In the genomic region with DNA sequence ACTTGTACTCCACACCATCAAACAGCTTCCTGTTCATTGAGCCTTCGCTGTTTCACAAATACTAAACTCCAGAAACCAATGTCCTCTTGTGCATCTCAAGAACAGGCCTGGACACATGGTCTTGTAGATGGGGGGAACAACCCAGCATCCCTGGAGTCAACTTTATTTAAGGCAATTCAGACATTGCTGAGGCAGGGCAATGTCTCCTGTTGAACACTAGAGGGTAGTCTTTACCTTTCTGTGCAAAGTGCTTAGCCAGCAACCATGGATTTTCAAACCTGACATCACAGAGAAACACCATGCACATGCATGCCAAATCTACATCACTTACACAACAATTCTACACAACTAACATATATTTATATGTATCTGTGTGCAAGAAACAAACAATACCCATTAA, we compare ENCODE assay signal across 10 mouse cellular contexts.
DNase-seq lines count a peak whose midpoint lies in the region; ATAC-seq and TF ChIP-seq lines count a peak whose summit lies in the region.
"Had no signal": no experiment of that assay in that cellular context is flagged by ENCODE, and none has a peak within 500 bp of the region (broad histone marks: within the 10 kb centered on the region; RNA-seq: fewer than 3 reads in every experiment).

No protein-coding gene starts in this region.

- no peak overlapping the region for H3K4me3 ChIP-seq in MEL (ENCODE audit: control insufficient read depth in 1 of 2, insufficient read depth in 1 of 2, low read depth in 2 of 2, low read length in 2 of 2)
- no peak overlapping the region for H3K4me3 ChIP-seq in hindbrain, embryonic 15.5 days
- no peak overlapping the region for H3K4me3 ChIP-seq in neural tube, embryonic 14.5 days (ENCODE audit: low read depth, low read length)
- H3K4me3 ChIP-seq: embryonic facial prominence, embryonic 12.5 days; liver, embryonic 15.5 days had no signal

- H3K9me3 ChIP-seq in MEL (replicated peaks; ENCODE audit: insufficient read depth, low read length), result no peaks in the 10 kb centered on the region
- H3K9me3 ChIP-seq in hindbrain, embryonic 15.5 days, result no peaks in the 10 kb centered on the region
- no peaks in the 10 kb centered on the region for H3K9me3 ChIP-seq in neural tube, embryonic 14.5 days (ENCODE audit: control insufficient read depth, low read length)
- H3K9me3 ChIP-seq: embryonic facial prominence, embryonic 12.5 days; liver, embryonic 15.5 days had no signal

- no peak for TF ChIP-seq EP300 in MEL (IDR thresholded peaks at IDR 0.05; ENCODE audit: low read depth in 1 of 2, low read length in 2 of 2)

- no peaks in the 10 kb centered on the region for H3K36me3 ChIP-seq in MEL (ENCODE audit: control insufficient read depth in 1 of 2, insufficient read depth in 2 of 2, low read length in 2 of 2)
- H3K36me3 ChIP-seq in hindbrain, embryonic 15.5 days, result no peaks in the 10 kb centered on the region
- H3K36me3 ChIP-seq in neural tube, embryonic 14.5 days (ENCODE audit: control insufficient read depth, insufficient read depth, low read length), result no peaks in the 10 kb centered on the region
- H3K36me3 ChIP-seq: embryonic facial prominence, embryonic 12.5 days; liver, embryonic 15.5 days had no signal

- H3K79me2 ChIP-seq in MEL (ENCODE audit: control insufficient read depth, insufficient read depth, low read length, poor library complexity), result no peaks in the 10 kb centered on the region

- intact Hi-C loops in left cerebral cortex, postnatal 4 days (cut with DNase I), result loop anchor here (5.0 kb wide), 1 partner anchor 239 kb away; no protein-coding TSS in a partner anchor

- peak; percentile 78; the same call in 1 of the 2 replicates for ATAC-seq in hindbrain, embryonic 15.5 days (ENCODE audit: low FRiP score, low read depth)
- ATAC-seq in neural tube, embryonic 14.5 days (ENCODE audit: low read depth), result peak; percentile 88

- DNase-seq in left cerebral cortex, adult 18-20 months (ENCODE audit: low spot score in 2 of 2), result peak; percentile 20 to 24
- no peak for DNase-seq in left cerebral cortex, postnatal 4 days
- DNase-seq in MEL (ENCODE audit: low read depth, low spot score), result peak; percentile 77
- DNase-seq in cerebellum, postnatal 14 days, result peak; percentile 57 to 68
- peak; percentile 24 to 67 for DNase-seq in layer of hippocampus, postnatal 14 days (ENCODE audit: low spot score in 2 of 2)
- DNase-seq in urinary bladder, adult 2 months (ENCODE audit: low spot score), result no peak

- peak; percentile 60 to 98 (median 98) for TF ChIP-seq CTCF in MEL (IDR thresholded peaks at IDR 0.05 in 2 of 3, conservative IDR thresholded peaks at IDR 0.05 in 1 of 3; ENCODE audit: control insufficient read depth in 1 of 3, insufficient read depth in 1 of 3, low read depth in 2 of 3, low read length in 3 of 3, poor library complexity in 1 of 3, severe bottlenecking in 1 of 3)

- TF ChIP-seq POLR2A in MEL (IDR thresholded peaks at IDR 0.05; ENCODE audit: control insufficient read depth in 1 of 2, insufficient read depth in 1 of 2, low read depth in 1 of 2, low read length in 2 of 2, poor library complexity in 1 of 2), result no peak

- H3K4me2 ChIP-seq in hindbrain, embryonic 15.5 days, result no peak overlapping the region
- H3K4me2 ChIP-seq in neural tube, embryonic 14.5 days (ENCODE audit: low read depth, low read length), result no peak overlapping the region
- H3K4me2 ChIP-seq: embryonic facial prominence, embryonic 12.5 days; liver, embryonic 15.5 days had no signal

- no peak overlapping the region for H3K27ac ChIP-seq in MEL (ENCODE audit: control insufficient read depth, low read depth, low read length)
- no peak overlapping the region for H3K27ac ChIP-seq in hindbrain, embryonic 15.5 days (replicated peaks)
- H3K27ac ChIP-seq in neural tube, embryonic 14.5 days (ENCODE audit: low read depth, low read length), result no peak overlapping the region
- H3K27ac ChIP-seq: embryonic facial prominence, embryonic 12.5 days; liver, embryonic 15.5 days had no signal

- no peaks in the 10 kb centered on the region for H3K27me3 ChIP-seq in MEL (ENCODE audit: control insufficient read depth in 1 of 2, insufficient read depth in 2 of 2, low read length in 2 of 2)
- H3K27me3 ChIP-seq in hindbrain, embryonic 15.5 days, result no peaks in the 10 kb centered on the region
- H3K27me3 ChIP-seq in neural tube, embryonic 14.5 days (ENCODE audit: control insufficient read depth, insufficient read depth, low read length), result no peaks in the 10 kb centered on the region
- H3K27me3 ChIP-seq: embryonic facial prominence, embryonic 12.5 days; liver, embryonic 15.5 days had no signal

- 31% methylated on average over 1 of the region's 1 CpGs for WGBS in hindbrain, embryonic 15.5 days
- WGBS in neural tube, embryonic 14.5 days, result 34% methylated on average over 1 of the region's 1 CpGs

- H3K4me1 ChIP-seq in MEL (ENCODE audit: control insufficient read depth in 1 of 2, insufficient read depth in 2 of 2, low read length in 2 of 2), result no peaks in the 10 kb centered on the region
- H3K4me1 ChIP-seq in hindbrain, embryonic 15.5 days (replicated peaks), result no peaks in the 10 kb centered on the region
- H3K4me1 ChIP-seq in neural tube, embryonic 14.5 days (ENCODE audit: control insufficient read depth, insufficient read depth, low read length), result no peaks in the 10 kb centered on the region
- H3K4me1 ChIP-seq: embryonic facial prominence, embryonic 12.5 days; liver, embryonic 15.5 days had no signal

- TF ChIP-seq RAD21 in MEL (IDR thresholded peaks at IDR 0.05; ENCODE audit: low read depth, low read length), result peak; percentile 99

- H3K9ac ChIP-seq in MEL (ENCODE audit: control insufficient read depth, low read depth, low read length, poor library complexity, severe bottlenecking), result no peak overlapping the region
- H3K9ac ChIP-seq in hindbrain, embryonic 15.5 days, result no peak overlapping the region
- H3K9ac ChIP-seq in neural tube, embryonic 14.5 days (replicated peaks; ENCODE audit: low read depth, low read length), result no peak overlapping the region
- H3K9ac ChIP-seq: embryonic facial prominence, embryonic 12.5 days; liver, embryonic 15.5 days had no signal

TF ChIP-seq in MEL, 35 proteins besides CTCF, POLR2A, EP300 and RAD21:
- TF ChIP-seq ELF1 (IDR thresholded peaks at IDR 0.05; ENCODE audit: low read depth, low read length) (0 out of 2 replicates have a peak, but pooled peaks have one; percentile 12), TCF12 (IDR thresholded peaks at IDR 0.05; ENCODE audit: low read depth, low read length) (0 out of 2 replicates have a peak, but pooled peaks have one; percentile 8), SIN3A (IDR thresholded peaks at IDR 0.05; ENCODE audit: low read length) (peak; percentile 70), SMC3 (IDR thresholded peaks at IDR 0.05; ENCODE audit: low read depth, low read length) (peak; percentile 99), ZNF384 (IDR thresholded peaks at IDR 0.05; ENCODE audit: low read depth, low read length) (no peak), MAZ (IDR thresholded peaks at IDR 0.05; ENCODE audit: low read depth, low read length) (no peak), MAFK (IDR thresholded peaks at IDR 0.05; ENCODE audit: borderline replicate concordance, low read depth, low read length) (peak; percentile 100), ZC3H11A (IDR thresholded peaks at IDR 0.05; ENCODE audit: low read depth, low read length) (peak; percentile 99), MYC (IDR thresholded peaks at IDR 0.05; ENCODE audit: low read depth, low read length) (0 out of 2 replicates have a peak, but pooled peaks have one; percentile 36), MXI1 (IDR thresholded peaks at IDR 0.05; ENCODE audit: low read depth, low read length) (no peak)
TF ChIP-seq in MEL: peak in this region for 7.

Comparison
In these comparisons a context has a peak if more than half of its experiments do, and no peak if none do; other contexts are left out.
1. DNase-seq: peak in left cerebral cortex, adult 18-20 months (2 of 2), MEL (single experiment), cerebellum, postnatal 14 days (2 of 2) and layer of hippocampus, postnatal 14 days (2 of 2); none in left cerebral cortex, postnatal 4 days (single experiment) and urinary bladder, adult 2 months (single experiment).